Mouse (Mus musculus): Measurements from ENCODE around the gene Sec1. TPM values are rescaled to one million over a fixed set of nuclear protein-coding genes. Genes with fewer than 3 reads are reported as not detected.
A peak's percentile ranks its signal among the peaks of the same experiment; 100 is the strongest.

The Sec1 gene
- 0.34 and 0.36 TPM in 2 replicates for polyA plus RNA-seq (2015; fragmentation: Nextera tagmentation; extraction: Ambion mirVana)

- no peak for ATAC-seq (replicated peaks)
- no peaks in the 10 kb centered on the region for H3K36me3 ChIP-seq (replicated peaks)
- no peak within 1 kb of the TSS for H3K9ac ChIP-seq
- no peaks in the 10 kb centered on the region for H3K9me3 ChIP-seq
- H3K27me3 ChIP-seq (replicated peaks), result no peaks in the 10 kb centered on the region
- WGBS, result 91% methylated on average over 50 of the region's 50 CpGs
- no peak within 1 kb of the TSS for H3K4me2 ChIP-seq
- H3K27ac ChIP-seq, result no peak within 1 kb of the TSS
- H3K4me1 ChIP-seq, result peaks cover 8% of the 10 kb centered on the region; the same call in 1 of the 2 replicates
- no peak within 1 kb of the TSS for H3K4me3 ChIP-seq
Measured at GRCm38 (mm10) chr7:45693921-45694591, at the start of gene Sec1. Gene Sec1 (minus strand): TSS chr7:45694402.

GRCm38 (mm10) chr7:45742338-45742737 lies 48.1 kb upstream of the Sec1 start:
- Histone ChIP-seq H3K27ac (no peak overlapping the region), H3K4me2 (peak overlapping the region; percentile 12; the same call in 1 of the 2 replicates), H3K4me3 (0 out of 2 replicates have a peak overlapping the region, but pooled peaks have one; percentile 9), H3K36me3 (replicated peaks) (no peaks in the 10 kb centered on the region), H3K27me3 (replicated peaks) (no peaks in the 10 kb centered on the region), H3K9ac (no peak overlapping the region), H3K9me3 (no peaks in the 10 kb centered on the region), H3K4me1 (no peaks in the 10 kb centered on the region)
- WGBS, result 34% methylated on average over 19 of the region's 19 CpGs
- ATAC-seq (replicated peaks), result no peak

- Histone ChIP-seq H3K4me1 (no peaks in the 10 kb centered on the region), H3K9ac (no peak overlapping the region), H3K9me3 (no peaks in the 10 kb centered on the region), H3K36me3 (replicated peaks) (no peaks in the 10 kb centered on the region), H3K27me3 (replicated peaks) (no peaks in the 10 kb centered on the region), H3K27ac (no peak overlapping the region), H3K4me3 (0 out of 2 replicates have a peak overlapping the region, but pooled peaks have one; percentile 9), H3K4me2 (peak overlapping the region; percentile 12; the same call in 1 of the 2 replicates)
- no peak for ATAC-seq (replicated peaks)
- WGBS, result 39% methylated on average over 11 of the region's 11 CpGs
Measured at GRCm38 (mm10) chr7:45741777-45742176, 47.6 kb upstream of the Sec1 start.

GRCm38 (mm10) chr7:45741308-45741707 lies 47.1 kb upstream of the Sec1 start:
- no peak overlapping the region for H3K4me3 ChIP-seq
- H3K36me3 ChIP-seq (replicated peaks), result no peaks in the 10 kb centered on the region
- no peak overlapping the region for H3K9ac ChIP-seq
- WGBS, result 82% methylated on average over 12 of the region's 12 CpGs
- H3K4me1 ChIP-seq, result no peaks in the 10 kb centered on the region
- H3K27me3 ChIP-seq (replicated peaks), result no peaks in the 10 kb centered on the region
- no peak overlapping the region for H3K27ac ChIP-seq
- H3K4me2 ChIP-seq, result no peak overlapping the region
- ATAC-seq (replicated peaks), result no peak
- H3K9me3 ChIP-seq, result no peaks in the 10 kb centered on the region

GRCm38 (mm10) chr7:45739820-45740219 lies 45.6 kb upstream of the Sec1 start:
- peak; percentile 20; the same call in 1 of the 2 replicates for ATAC-seq (replicated peaks)
- no peak overlapping the region for H3K4me3 ChIP-seq
- 76% methylated on average over 10 of the region's 10 CpGs for WGBS

GRCm38 (mm10) chr7:45739162-45739763 lies 45.1 kb upstream of the Sec1 start:
- Histone ChIP-seq H3K9ac (no peak overlapping the region), H3K36me3 (replicated peaks) (no peaks in the 10 kb centered on the region), H3K9me3 (no peaks in the 10 kb centered on the region), H3K4me2 (no peak overlapping the region), H3K4me3 (no peak overlapping the region), H3K27ac (no peak overlapping the region), H3K27me3 (replicated peaks) (no peaks in the 10 kb centered on the region), H3K4me1 (no peaks in the 10 kb centered on the region)
- peak; percentile 83 for ATAC-seq (replicated peaks)
- 6% methylated on average over 9 of the region's 9 CpGs for WGBS

More at GRCm38 (mm10) chr7:45739820-45740219, 45.6 kb upstream of the Sec1 start:
- H3K36me3 ChIP-seq (replicated peaks), result no peaks in the 10 kb centered on the region
- H3K9ac ChIP-seq, result no peak overlapping the region
- no peaks in the 10 kb centered on the region for H3K4me1 ChIP-seq
- H3K9me3 ChIP-seq, result no peaks in the 10 kb centered on the region
- no peak overlapping the region for H3K27ac ChIP-seq
- H3K4me2 ChIP-seq, result no peak overlapping the region
- no peaks in the 10 kb centered on the region for H3K27me3 ChIP-seq (replicated peaks)

- Histone ChIP-seq H3K27me3 (replicated peaks) (no peaks in the 10 kb centered on the region), H3K27ac (no peak overlapping the region), H3K36me3 (replicated peaks) (no peaks in the 10 kb centered on the region), H3K4me3 (no peak overlapping the region), H3K9me3 (no peaks in the 10 kb centered on the region), H3K9ac (no peak overlapping the region), H3K4me1 (no peaks in the 10 kb centered on the region), H3K4me2 (no peak overlapping the region)
- 75% methylated on average over 5 of the region's 5 CpGs for WGBS
- no peak for ATAC-seq (replicated peaks)
Measured at GRCm38 (mm10) chr7:45733477-45733876, 39.3 kb upstream of the Sec1 start.

- Histone ChIP-seq H3K9me3 (no peaks in the 10 kb centered on the region), H3K27me3 (replicated peaks) (no peaks in the 10 kb centered on the region), H3K9ac (no peak overlapping the region), H3K36me3 (replicated peaks) (no peaks in the 10 kb centered on the region), H3K4me1 (no peaks in the 10 kb centered on the region), H3K4me3 (no peak overlapping the region), H3K27ac (no peak overlapping the region), H3K4me2 (no peak overlapping the region)
- peak; percentile 30; the same call in 1 of the 2 replicates for ATAC-seq (replicated peaks)
- 16% methylated on average over 16 of the region's 16 CpGs for WGBS
Measured at GRCm38 (mm10) chr7:45730727-45731431, 36.7 kb upstream of the Sec1 start.

- peaks cover 11% of the 10 kb centered on the region; the same call in 1 of the 2 replicates for H3K36me3 ChIP-seq (replicated peaks)
Measured at GRCm38 (mm10) chr7:45727625-45728024, 33.4 kb upstream of the Sec1 start.

GRCm38 (mm10) chr7:45726419-45726818 lies 32.2 kb upstream of the Sec1 start:
- no peak for ATAC-seq (replicated peaks)
- Histone ChIP-seq H3K9ac (no peak overlapping the region), H3K4me2 (no peak overlapping the region), H3K36me3 (replicated peaks) (peaks cover 11% of the 10 kb centered on the region; the same call in 1 of the 2 replicates), H3K27ac (no peak overlapping the region), H3K27me3 (replicated peaks) (no peaks in the 10 kb centered on the region), H3K9me3 (no peaks in the 10 kb centered on the region), H3K4me3 (no peak overlapping the region), H3K4me1 (no peaks in the 10 kb centered on the region)
- WGBS, result 90% methylated on average over 10 of the region's 10 CpGs

More at GRCm38 (mm10) chr7:45727625-45728024, 33.4 kb upstream of the Sec1 start:
- H3K4me3 ChIP-seq, result no peak overlapping the region
- WGBS, result 84% methylated on average over 3 of the region's 3 CpGs
- H3K9me3 ChIP-seq, result no peaks in the 10 kb centered on the region
- H3K9ac ChIP-seq, result no peak overlapping the region
- H3K27ac ChIP-seq, result no peak overlapping the region
- H3K27me3 ChIP-seq (replicated peaks), result no peaks in the 10 kb centered on the region
- H3K4me2 ChIP-seq, result no peak overlapping the region
- no peak for ATAC-seq (replicated peaks)
- no peaks in the 10 kb centered on the region for H3K4me1 ChIP-seq

- Histone ChIP-seq H3K9me3 (no peaks in the 10 kb centered on the region), H3K27me3 (replicated peaks) (no peaks in the 10 kb centered on the region), H3K27ac (no peak within 1 kb of the TSS), H3K9ac (no peak within 1 kb of the TSS), H3K4me2 (no peak within 1 kb of the TSS), H3K4me3 (no peak within 1 kb of the TSS), H3K36me3 (replicated peaks) (peaks cover 16% of the 10 kb centered on the region), H3K4me1 (no peaks in the 10 kb centered on the region)
- 94% methylated on average over 11 of the region's 11 CpGs for WGBS
- no peak for ATAC-seq (replicated peaks)
Measured at GRCm38 (mm10) chr7:45725713-45726112, 31.5 kb upstream of the Sec1 start, which contains the start of gene Spaca4. Gene Spaca4 (minus strand): TSS chr7:45725813.

GRCm38 (mm10) chr7:45725151-45725550 lies 30.9 kb upstream of the Sec1 start:
- Histone ChIP-seq H3K4me3 (no peak overlapping the region), H3K36me3 (replicated peaks) (peaks cover 20% of the 10 kb centered on the region), H3K27ac (no peak overlapping the region), H3K9me3 (no peaks in the 10 kb centered on the region), H3K9ac (no peak overlapping the region), H3K27me3 (replicated peaks) (no peaks in the 10 kb centered on the region), H3K4me1 (no peaks in the 10 kb centered on the region), H3K4me2 (no peak overlapping the region)
- 91% methylated on average over 9 of the region's 9 CpGs for WGBS
- ATAC-seq (replicated peaks), result no peak

Measured in midbrain, embryonic 15.5 days (tissue).